Mouse (Mus musculus) embryonic facial prominence, embryonic 13.5 days (tissue): Measurements from ENCODE around the gene Zfp219. TPM values are rescaled to one million over a fixed set of nuclear protein-coding genes. Genes with fewer than 3 reads are reported as not detected.
"Not testable (repeated sequence)": the region's sequence is repeated elsewhere in the genome, so short reads cannot be mapped to it uniquely, and the experiment has no call there.

Source experiments
- ATAC-seq: fragments of 200-750 bp; cut with Nextera tagmentation; 2 replicates; pipeline ENCODE4 v1.8.0; 2017; ENCODE audit warnings: low read depth; ENCODE audit not compliant: insufficient number of reproducible peaks, insufficient read depth, low FRiP score, low TSS enrichment
- H3K27ac ChIP-seq: fragments of 300-500 bp; sonication (generic); 2 replicates; pipeline ENCODE4 v1.5.1; 2015; ENCODE audit warnings: moderate library complexity, mild to moderate bottlenecking, inconsistent platforms
- H3K27me3 ChIP-seq: fragments of 300-500 bp; sonication (generic); 2 replicates; pipeline ENCODE4 v1.6.1; 2015; ENCODE audit warnings: mild to moderate bottlenecking, inconsistent platforms
- H3K36me3 ChIP-seq: fragments of 300-500 bp; sonication (generic); 2 replicates; pipeline ENCODE4 v1.6.1; 2015; ENCODE audit warnings: mild to moderate bottlenecking, inconsistent platforms
- H3K4me1 ChIP-seq: fragments of 300-500 bp; sonication (generic); 2 replicates; pipeline ENCODE4 v1.6.1; 2015; ENCODE audit warnings: inconsistent platforms
- H3K4me2 ChIP-seq: fragments of 300-500 bp; sonication (generic); 2 replicates; pipeline ENCODE4 v1.6.1; 2015; ENCODE audit warnings: moderate library complexity, mild to moderate bottlenecking, inconsistent platforms
- H3K4me3 ChIP-seq: fragments of 300-500 bp; sonication (generic); 2 replicates; pipeline ENCODE4 v1.5.1; 2015; ENCODE audit warnings: mild to moderate bottlenecking, inconsistent platforms
- H3K9ac ChIP-seq: fragments of 300-500 bp; sonication (generic); 2 replicates; pipeline ENCODE4 v1.6.1; 2015; ENCODE audit warnings: mild to moderate bottlenecking, inconsistent platforms
- H3K9me3 ChIP-seq: fragments of 300-500 bp; sonication (generic); 2 replicates; pipeline ENCODE4 v1.6.1; 2016; ENCODE audit warnings: inconsistent platforms
- WGBS: fragments of 180-500 bp; shearing (Covaris S2); methylation state at CpG from one replicate; pipeline ENCODE4 v1.1.7; 2015; ENCODE audit warnings: mixed read lengths; 5-methylcytosine and 5-hydroxymethylcytosine counted together
- polyA plus RNA-seq: library from polyadenylated mRNA; unstranded; fragments of >200 nt; fragmentation: Nextera tagmentation; extraction: Ambion mirVana; gene quantifications from 2 replicates; pipeline ENCODE4 v1.2.1, GENCODE M21; 2015

The Zfp219 gene
- 31.1 and 36.0 TPM in 2 replicates for polyA plus RNA-seq

DNA sequence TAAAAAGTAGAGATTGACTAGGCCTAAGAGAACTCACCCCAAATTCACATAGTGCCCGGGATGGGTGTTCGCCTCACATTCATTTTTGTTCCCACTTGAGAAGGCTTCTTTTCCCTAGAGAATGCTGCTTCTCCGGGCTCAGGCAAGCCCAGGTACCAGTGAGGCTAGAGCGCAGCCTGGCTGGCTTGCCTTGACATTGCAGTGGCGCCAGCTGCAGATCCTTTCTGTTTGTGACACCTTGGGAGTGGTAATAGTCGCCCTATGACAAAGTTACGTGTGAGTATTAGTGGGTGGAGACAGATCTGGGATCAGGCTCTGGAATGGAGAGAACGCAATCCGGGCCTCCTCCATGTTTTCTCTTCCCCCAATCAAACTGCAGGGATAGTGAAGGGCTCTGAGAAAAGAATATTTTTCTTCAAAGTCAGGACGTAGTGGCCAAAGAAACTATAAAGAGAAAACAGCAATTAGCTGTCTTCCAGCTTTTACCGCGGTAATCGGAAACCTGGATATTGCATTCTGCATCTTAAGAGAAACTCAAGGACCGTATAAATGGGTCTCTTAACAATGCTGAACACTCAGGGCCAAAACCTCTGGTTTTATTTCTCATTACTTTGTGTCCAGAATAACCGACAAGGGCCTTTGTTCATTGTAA is at the start of gene Zfp219:
Zfp219 (minus strand) TSS at position 248 of the 652 bp plus-strand sequence.
- no peaks in the 10 kb centered on the region for H3K27me3 ChIP-seq
- peaks cover 39% of the 10 kb centered on the region for H3K4me1 ChIP-seq
- H3K36me3 ChIP-seq, result no peaks in the 10 kb centered on the region
- 7% methylated on average over 15 of the region's 15 CpGs for WGBS
- peak within 1 kb of the TSS; percentile 68 for H3K4me2 ChIP-seq
- peak within 1 kb of the TSS; percentile 71 for H3K4me3 ChIP-seq
- H3K27ac ChIP-seq, result peak within 1 kb of the TSS; percentile 99
- H3K9me3 ChIP-seq, result no peaks in the 10 kb centered on the region
- H3K9ac ChIP-seq, result peak within 1 kb of the TSS; percentile 97
- ATAC-seq, result peak; percentile 38

DNA sequence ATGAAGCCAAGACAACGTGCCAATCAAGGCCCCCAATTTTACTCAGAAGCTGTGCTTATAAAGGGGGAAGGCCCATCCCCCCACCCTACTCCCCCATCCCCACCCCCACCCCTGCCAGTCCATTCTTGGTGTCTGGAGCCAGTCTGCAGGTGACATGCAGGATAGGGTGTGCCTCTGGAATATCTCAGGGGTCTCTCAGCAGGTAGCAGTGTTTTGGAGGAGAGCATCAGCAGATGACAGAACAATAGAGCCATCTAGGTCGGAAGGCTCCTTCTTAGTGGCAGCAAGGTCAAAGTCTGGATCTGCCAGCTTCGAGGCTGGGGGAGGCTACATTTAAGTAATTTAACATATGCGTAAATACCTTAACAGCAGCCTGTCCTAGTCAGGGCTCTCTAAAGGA is 45.6 kb upstream of the Zfp219 start:
- no peak overlapping the region for H3K9ac ChIP-seq
- no peak overlapping the region for H3K4me3 ChIP-seq
- H3K9me3 ChIP-seq, result no peaks in the 10 kb centered on the region
- WGBS, result 61% methylated on average over 4 of the region's 4 CpGs
- H3K27ac ChIP-seq, result no peak overlapping the region
- no peak overlapping the region for H3K4me2 ChIP-seq
- no peaks in the 10 kb centered on the region for H3K27me3 ChIP-seq
- H3K36me3 ChIP-seq, result peaks cover 7% of the 10 kb centered on the region
- no peak for ATAC-seq
- no peaks in the 10 kb centered on the region for H3K4me1 ChIP-seq

DNA sequence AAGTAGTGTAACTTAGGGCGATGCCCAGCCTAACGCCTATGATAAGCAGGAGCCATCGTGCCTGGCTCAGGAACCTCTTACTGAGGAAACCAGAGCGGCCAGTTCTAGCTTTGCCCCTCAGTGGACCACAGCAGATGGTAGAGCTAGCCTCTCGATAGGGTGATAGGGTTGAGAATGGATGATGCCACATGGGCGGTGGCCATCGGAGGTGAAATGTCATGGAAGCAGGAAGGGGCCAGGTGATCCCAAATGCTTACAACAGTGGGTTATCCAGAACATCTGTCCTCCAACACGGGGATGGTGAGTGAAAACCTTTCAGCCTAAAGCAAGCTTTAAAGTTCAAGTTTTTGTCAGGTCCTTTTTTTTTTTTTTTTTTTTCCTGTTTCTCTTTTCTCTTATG is 41.3 kb upstream of the Zfp219 start:
- no peak overlapping the region for H3K4me3 ChIP-seq
- H3K9ac ChIP-seq, result no peak overlapping the region
- no peaks in the 10 kb centered on the region for H3K36me3 ChIP-seq
- no peak overlapping the region for H3K27ac ChIP-seq
- no peak overlapping the region for H3K4me2 ChIP-seq
- ATAC-seq, result no peak
- H3K9me3 ChIP-seq, result no peaks in the 10 kb centered on the region
- WGBS, result 88% methylated on average over 8 of the region's 8 CpGs
- no peaks in the 10 kb centered on the region for H3K4me1 ChIP-seq
- H3K27me3 ChIP-seq, result no peaks in the 10 kb centered on the region

DNA sequence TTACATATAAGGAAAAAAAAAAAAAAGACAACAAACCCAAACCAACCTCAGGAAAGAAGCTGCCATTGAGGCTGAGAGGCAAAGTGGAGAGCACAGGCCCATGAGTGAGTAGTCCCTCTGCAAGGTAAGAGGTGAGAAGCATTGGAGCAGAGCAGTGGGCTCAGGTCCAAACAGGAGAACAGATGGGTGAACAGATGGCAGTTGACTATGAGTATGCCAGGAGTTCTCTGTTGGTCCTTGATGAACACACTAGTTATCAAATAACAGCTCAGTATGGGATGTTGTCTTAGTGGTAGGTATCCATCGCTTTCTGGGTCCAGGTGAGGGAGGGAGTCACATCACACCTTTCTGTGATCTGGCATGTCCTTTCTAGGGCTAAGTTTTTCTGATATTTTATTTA is 40.3 kb upstream of the Zfp219 start:
- 76% methylated on average over 1 of the region's 1 CpGs for WGBS
- Histone ChIP-seq H3K4me1 (no peaks in the 10 kb centered on the region), H3K27me3 (no peaks in the 10 kb centered on the region), H3K9ac (no peak overlapping the region), H3K27ac (no peak overlapping the region), H3K9me3 (no peaks in the 10 kb centered on the region), H3K36me3 (no peaks in the 10 kb centered on the region), H3K4me3 (no peak overlapping the region), H3K4me2 (no peak overlapping the region)
- ATAC-seq, result no peak

DNA sequence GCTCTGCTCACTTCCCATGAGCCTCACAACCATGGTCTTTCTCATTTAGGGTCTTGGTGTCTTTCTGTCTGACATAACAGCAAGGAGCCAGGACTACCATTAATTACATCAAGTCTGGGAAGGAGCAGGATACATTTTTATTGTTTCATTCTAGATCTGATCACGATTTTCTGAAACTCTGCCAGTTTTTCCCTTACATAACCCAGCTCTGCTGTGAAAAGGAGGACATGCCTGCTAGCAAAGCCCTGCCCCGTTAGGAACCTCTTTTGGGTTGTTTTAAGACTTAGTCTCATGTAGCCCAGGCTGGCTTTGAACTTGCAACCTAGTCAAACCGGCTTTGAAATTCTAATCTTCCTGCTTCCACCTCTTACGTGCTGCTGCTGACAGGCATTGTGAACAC is 39.4 kb upstream of the Zfp219 start:
- no peaks in the 10 kb centered on the region for H3K36me3 ChIP-seq
- no peak overlapping the region for H3K27ac ChIP-seq
- H3K4me2 ChIP-seq, result no peak overlapping the region
- ATAC-seq, result no peak
- H3K9me3 ChIP-seq, result no peaks in the 10 kb centered on the region
- H3K27me3 ChIP-seq, result no peaks in the 10 kb centered on the region
- H3K4me3 ChIP-seq, result no peak overlapping the region
- H3K4me1 ChIP-seq, result no peaks in the 10 kb centered on the region
- no peak overlapping the region for H3K9ac ChIP-seq
- WGBS, result 55% methylated on average over 4 of the region's 4 CpGs

DNA sequence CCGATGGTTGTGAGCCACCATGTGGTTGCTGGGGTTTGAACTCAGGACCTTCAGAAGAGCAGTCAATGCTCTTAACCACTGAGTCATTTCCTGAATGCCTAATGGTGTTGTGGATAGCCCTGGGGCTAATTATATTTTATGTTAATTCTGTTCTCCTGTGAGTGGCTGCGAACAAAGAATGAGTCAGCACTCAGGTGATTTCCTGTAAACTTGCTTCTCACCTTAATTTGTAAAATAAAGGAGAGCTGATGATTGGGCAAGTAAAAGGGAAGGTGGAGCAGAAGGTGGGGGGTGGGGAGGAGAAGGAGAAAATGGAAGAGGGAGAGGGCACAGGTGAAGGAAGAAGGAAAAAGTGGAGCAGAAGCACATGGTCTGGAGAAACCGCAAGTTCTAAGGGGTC is 32.2 kb upstream of the Zfp219 start:
- 85% methylated on average over 3 of the region's 3 CpGs for WGBS
- H3K4me3 ChIP-seq, H3K9me3 ChIP-seq, H3K27me3 ChIP-seq, H3K36me3 ChIP-seq, H3K27ac ChIP-seq, H3K9ac ChIP-seq, H3K4me1 ChIP-seq, ATAC-seq, H3K4me2 ChIP-seq: not testable (repeated sequence)

DNA sequence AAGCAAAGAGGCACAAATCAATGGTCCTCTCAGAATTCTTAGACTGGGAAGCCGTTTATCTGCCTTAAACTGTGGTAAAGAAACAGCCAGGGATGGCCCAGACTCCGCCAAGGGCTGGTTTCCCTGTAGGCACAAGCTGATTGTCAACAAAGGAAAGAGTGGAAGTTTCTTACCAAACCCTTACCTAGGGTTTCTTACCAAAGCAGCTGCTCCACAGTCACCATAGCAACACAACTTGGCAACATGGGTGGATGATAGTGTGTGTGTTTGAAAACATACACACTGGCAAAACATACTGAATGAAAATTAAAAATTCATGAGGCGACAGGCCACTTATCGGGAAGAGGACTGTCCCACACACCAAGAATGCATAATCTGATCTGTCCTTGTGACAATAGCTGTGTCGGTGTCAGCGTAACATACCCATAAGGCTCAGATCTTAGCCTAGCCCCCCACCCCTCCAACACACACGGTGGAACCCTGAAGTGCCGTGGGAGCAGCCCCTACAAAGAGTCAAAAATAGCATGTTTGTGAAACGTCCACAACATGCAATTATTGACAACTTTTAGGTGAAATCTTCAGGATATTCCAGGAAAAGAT is 25.5 kb upstream of the Zfp219 start:
- Histone ChIP-seq H3K4me1 (peaks cover 11% of the 10 kb centered on the region), H3K9me3 (no peaks in the 10 kb centered on the region), H3K36me3 (no peaks in the 10 kb centered on the region), H3K27me3 (0 out of 2 replicates have a peak, but pooled peaks cover 4% of the 10 kb centered on the region), H3K9ac (no peak overlapping the region), H3K4me2 (no peak overlapping the region), H3K4me3 (no peak overlapping the region), H3K27ac (no peak overlapping the region)
- no peak for ATAC-seq
- WGBS, result 80% methylated on average over 9 of the region's 9 CpGs

DNA sequence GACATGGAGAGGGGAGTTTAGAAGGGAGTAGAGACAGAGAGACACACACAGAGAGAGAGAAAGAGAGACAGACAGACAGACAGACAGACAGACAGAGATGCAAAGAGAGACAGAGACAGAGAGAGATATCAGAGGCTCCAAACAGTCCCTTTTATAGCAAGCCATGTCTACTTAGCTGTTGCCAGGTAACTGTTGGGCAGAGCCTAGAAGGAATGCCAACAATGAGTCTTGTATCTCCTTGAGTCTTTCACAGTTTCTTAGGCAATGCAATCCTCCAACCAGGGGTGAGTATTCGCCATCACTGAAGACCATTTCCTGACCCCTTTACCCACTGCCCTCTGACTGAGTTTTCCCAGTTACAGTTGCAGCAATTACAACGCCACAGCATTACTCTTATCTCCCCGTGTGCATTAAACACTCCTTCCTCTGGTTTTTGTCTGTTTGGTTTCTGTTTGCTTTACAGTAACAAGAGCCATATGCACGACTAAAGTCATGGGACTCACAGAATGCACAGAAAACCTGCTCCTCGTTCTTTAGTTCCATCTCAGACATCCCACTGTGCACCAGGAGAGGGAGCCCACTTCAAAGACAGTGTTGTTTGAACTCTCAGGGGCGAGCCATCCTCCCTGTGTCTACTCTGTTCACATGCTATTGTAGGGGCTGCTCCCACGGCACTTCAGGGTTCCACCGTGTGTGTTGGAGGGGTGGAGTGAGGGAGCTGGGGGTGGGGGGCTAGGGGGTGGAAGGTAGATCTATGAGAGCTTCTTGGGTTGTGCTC is 24.6 kb upstream of the Zfp219 start:
- WGBS, result 9% methylated on average over 8 of the region's 8 CpGs
- Histone ChIP-seq H3K27ac (no peak overlapping the region), H3K36me3 (no peaks in the 10 kb centered on the region), H3K4me3 (no peak overlapping the region), H3K4me1 (peaks cover 11% of the 10 kb centered on the region), H3K9me3 (no peaks in the 10 kb centered on the region), H3K27me3 (0 out of 2 replicates have a peak, but pooled peaks cover 4% of the 10 kb centered on the region), H3K9ac (no peak overlapping the region), H3K4me2 (peak overlapping the region; percentile 40)
- 0 out of 2 replicates have a peak, but pooled peaks have one; percentile 71 for ATAC-seq

DNA sequence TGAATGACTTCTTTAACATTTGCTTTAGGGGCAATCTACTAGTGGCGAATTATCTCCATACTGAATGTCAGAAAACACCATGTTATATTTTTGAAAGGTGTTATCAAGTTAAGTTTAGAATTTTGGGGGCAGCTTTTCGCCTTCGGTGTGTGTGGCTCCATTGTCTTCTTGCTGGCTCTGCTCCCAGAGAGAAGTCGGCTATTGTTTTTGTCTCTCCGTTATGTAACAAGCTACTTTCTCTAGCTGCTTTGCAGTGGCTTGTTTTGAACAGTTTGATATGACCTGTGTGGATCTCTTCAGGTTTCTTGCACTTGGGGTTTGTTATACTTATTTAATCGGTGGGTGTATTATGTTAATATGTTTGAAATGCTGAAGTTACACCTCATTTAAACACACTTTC is 22.9 kb upstream of the Zfp219 start:
- 61% methylated on average over 6 of the region's 6 CpGs for WGBS
- H3K27me3 ChIP-seq, result 0 out of 2 replicates have a peak, but pooled peaks cover 4% of the 10 kb centered on the region
- peaks cover 11% of the 10 kb centered on the region for H3K4me1 ChIP-seq
- no peak overlapping the region for H3K27ac ChIP-seq
- H3K9me3 ChIP-seq, result no peaks in the 10 kb centered on the region
- no peak overlapping the region for H3K4me3 ChIP-seq
- H3K9ac ChIP-seq, result no peak overlapping the region
- no peak for ATAC-seq
- H3K4me2 ChIP-seq, result no peak overlapping the region
- no peaks in the 10 kb centered on the region for H3K36me3 ChIP-seq

DNA sequence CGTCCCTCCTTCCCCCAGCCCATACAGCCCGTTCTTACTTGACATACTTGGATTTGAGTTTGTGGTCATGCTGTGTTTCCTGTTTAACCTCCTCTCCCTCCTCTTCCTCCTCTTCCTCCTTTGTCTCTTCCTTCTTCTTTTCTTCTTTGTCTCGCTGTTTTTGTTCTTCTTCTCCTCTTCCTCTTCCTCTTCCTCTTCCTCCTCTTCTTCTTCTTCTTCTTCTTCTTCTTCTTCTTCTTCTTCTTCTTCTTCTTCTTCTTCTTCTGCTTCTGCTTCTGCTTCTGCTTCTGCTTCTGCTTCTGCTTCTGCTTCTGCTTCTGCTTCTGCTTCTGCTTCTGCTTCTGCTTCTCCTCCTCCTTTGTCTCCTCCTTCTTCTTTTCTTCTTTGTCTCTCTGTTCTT is 21.8 kb upstream of the Zfp219 start, which contains the start of gene Olfr221:
Olfr221 (minus strand) TSS at position 101 of the 400 bp plus-strand sequence.
- not testable (repeated sequence) for H3K27me3 ChIP-seq, H3K36me3 ChIP-seq, H3K9ac ChIP-seq, H3K4me2 ChIP-seq, H3K4me3 ChIP-seq, ATAC-seq, H3K9me3 ChIP-seq, H3K27ac ChIP-seq
- peaks cover 11% of the 10 kb centered on the region for H3K4me1 ChIP-seq
- 60% methylated on average over 3 of the region's 3 CpGs for whole genome bisulfite sequencing

DNA sequence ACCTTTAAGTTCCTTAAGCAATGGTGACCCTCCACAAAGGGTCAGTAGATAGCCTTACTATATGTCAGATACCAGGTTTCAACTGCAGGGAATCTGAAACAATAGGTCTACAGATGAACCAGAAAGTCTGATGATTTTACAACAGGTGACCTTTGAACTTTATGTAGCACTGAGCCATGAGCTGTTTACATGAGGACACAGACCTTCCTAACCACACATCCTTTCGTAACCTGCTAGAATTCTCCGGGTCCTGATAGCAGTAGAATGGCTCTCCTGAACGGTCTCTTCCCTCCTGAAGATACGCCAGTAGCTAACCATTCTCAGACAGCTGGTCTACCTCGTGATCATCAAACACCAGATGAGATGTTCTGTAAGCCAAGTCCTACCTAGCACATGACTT is 18.8 kb upstream of the Zfp219 start:
- Histone ChIP-seq H3K9ac (no peak overlapping the region), H3K27ac (no peak overlapping the region), H3K4me3 (no peak overlapping the region), H3K36me3 (no peaks in the 10 kb centered on the region), H3K27me3 (0 out of 2 replicates have a peak, but pooled peaks cover 4% of the 10 kb centered on the region), H3K9me3 (0 out of 2 replicates have a peak, but pooled peaks cover 3% of the 10 kb centered on the region), H3K4me1 (no peaks in the 10 kb centered on the region; the same call in 1 of the 2 replicates), H3K4me2 (no peak overlapping the region)
- ATAC-seq, result no peak
- 85% methylated on average over 5 of the region's 5 CpGs for WGBS
